Mouse (Mus musculus): ENCODE results near the gene Gna14. TPM values are rescaled to one million over a fixed set of nuclear protein-coding genes. Genes with fewer than 3 reads are reported as not detected.
A peak's percentile ranks its signal among the peaks of the same experiment; 100 is the strongest.

The Gna14 gene
- 0.83 and 0.99 TPM in 2 replicates for polyA plus RNA-seq (2016; fragmentation: Nextera tagmentation; extraction: Ambion mirVana)

DNA sequence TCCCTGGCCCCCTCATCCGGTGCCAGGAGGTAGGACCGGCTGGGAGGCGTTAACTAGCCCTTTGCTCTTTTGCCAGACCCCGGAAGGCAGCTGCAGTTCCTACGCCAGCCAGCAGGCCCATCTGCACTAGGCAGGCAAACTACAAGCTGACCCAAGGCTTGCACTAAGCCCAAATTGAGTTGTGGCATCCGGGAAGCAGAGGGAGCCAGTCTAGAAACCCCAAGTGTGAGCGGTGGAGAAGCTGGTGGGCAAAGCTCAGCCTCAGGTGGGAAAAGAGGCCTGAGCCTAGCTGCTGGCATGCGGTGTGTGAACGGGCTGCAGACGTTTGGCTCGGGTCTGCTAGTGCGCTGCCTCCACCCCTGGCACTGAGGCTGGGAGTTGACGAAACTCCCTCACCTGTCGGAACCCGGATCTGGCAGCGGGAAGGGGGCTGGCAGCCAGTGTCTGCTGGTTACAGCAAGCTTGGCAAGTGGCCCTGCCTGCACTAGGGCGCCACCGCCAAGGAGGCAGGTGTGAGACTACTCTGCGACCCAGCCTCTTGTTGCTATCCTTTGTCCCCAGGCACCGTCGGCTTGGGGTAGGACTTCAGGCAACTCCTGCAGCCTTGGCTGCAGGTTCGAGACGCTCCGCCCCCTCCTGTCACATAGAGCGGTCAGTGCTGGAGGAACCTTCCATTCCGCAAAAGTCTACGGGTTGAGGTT, at the start of gene Gna14:
Gna14 (plus strand) TSS at position 232 of the 701 bp plus-strand sequence.
- no peaks in the 10 kb centered on the region for H3K9me3 ChIP-seq
- H3K9ac ChIP-seq, result 0 out of 2 replicates have a peak within 1 kb of the TSS, but pooled peaks have one; percentile 28
- peaks cover 44% of the 10 kb centered on the region for H3K27me3 ChIP-seq
- no peak within 1 kb of the TSS for H3K27ac ChIP-seq
- H3K4me3 ChIP-seq, result peak within 1 kb of the TSS; percentile 43
- H3K4me1 ChIP-seq, result peaks cover 26% of the 10 kb centered on the region
- H3K4me2 ChIP-seq (replicated peaks), result peak within 1 kb of the TSS; percentile 72
- WGBS, result 1% methylated on average over 27 of the region's 27 CpGs
- ATAC-seq (ENCODE audit: insufficient number of reproducible peaks, insufficient read depth, low FRiP score, low TSS enrichment), result peak; percentile 64
- H3K36me3 ChIP-seq, result no peaks in the 10 kb centered on the region

- Histone ChIP-seq H3K27ac (no peak overlapping the region), H3K9me3 (no peaks in the 10 kb centered on the region), H3K4me2 (replicated peaks) (no peak overlapping the region), H3K27me3 (no peaks in the 10 kb centered on the region), H3K36me3 (peaks cover 13% of the 10 kb centered on the region; the same call in 1 of the 2 replicates), H3K4me1 (peaks cover 18% of the 10 kb centered on the region), H3K4me3 (no peak overlapping the region), H3K9ac (no peak overlapping the region)
- WGBS, result 82% methylated on average over 6 of the region's 6 CpGs
- ATAC-seq (ENCODE audit: insufficient number of reproducible peaks, insufficient read depth, low FRiP score, low TSS enrichment), result no peak
Observed at GRCm38 (mm10) chr19:16386514-16386913, 49.0 kb upstream of the Gna14 start.

DNA sequence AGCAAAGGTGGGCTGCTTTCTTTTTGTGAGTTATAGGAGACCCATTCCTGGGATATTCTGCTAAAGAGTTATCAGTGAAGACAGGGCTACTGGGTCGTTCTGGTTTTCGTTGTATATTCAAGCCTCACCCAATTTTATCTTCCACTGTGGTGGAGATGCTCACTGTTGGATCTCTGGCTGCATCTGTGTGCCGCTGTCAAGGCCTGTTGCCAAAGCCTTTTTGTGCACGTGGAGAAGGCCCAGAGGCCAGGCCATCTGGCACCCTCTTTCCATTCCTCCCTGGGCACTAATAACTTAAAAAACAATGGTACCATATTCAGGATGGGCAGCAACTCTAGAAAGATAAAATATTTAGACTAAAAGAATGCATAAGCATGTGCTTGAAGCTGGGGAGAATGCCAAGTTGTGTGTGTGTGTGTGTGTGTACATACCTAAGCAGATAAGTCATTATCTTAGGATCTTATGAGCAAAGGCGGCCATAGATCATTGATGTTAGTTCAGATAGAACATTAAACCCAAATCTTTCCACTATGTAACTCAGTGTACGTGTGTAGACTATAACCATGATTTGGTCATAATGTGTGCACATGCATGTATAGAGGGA, 45.3 kb upstream of the Gna14 start:
- H3K9ac ChIP-seq, result no peak overlapping the region
- H3K9me3 ChIP-seq, result no peaks in the 10 kb centered on the region
- H3K4me3 ChIP-seq, result no peak overlapping the region
- no peak for ATAC-seq (ENCODE audit: insufficient number of reproducible peaks, insufficient read depth, low FRiP score, low TSS enrichment)
- peaks cover 18% of the 10 kb centered on the region for H3K4me1 ChIP-seq
- WGBS, result 90% methylated on average over 6 of the region's 6 CpGs
- no peak overlapping the region for H3K4me2 ChIP-seq (replicated peaks)
- no peaks in the 10 kb centered on the region for H3K36me3 ChIP-seq
- H3K27me3 ChIP-seq, result no peaks in the 10 kb centered on the region
- no peak overlapping the region for H3K27ac ChIP-seq

- 94% methylated on average over 5 of the region's 5 CpGs for WGBS
- no peaks in the 10 kb centered on the region for H3K36me3 ChIP-seq
- H3K4me1 ChIP-seq, result peaks cover 9% of the 10 kb centered on the region; the same call in 1 of the 2 replicates
- ATAC-seq (ENCODE audit: insufficient number of reproducible peaks, insufficient read depth, low FRiP score, low TSS enrichment), result no peak
- H3K4me2 ChIP-seq (replicated peaks), result no peak overlapping the region
- no peaks in the 10 kb centered on the region for H3K27me3 ChIP-seq
- H3K27ac ChIP-seq, result no peak overlapping the region
- H3K9me3 ChIP-seq, result no peaks in the 10 kb centered on the region
- H3K4me3 ChIP-seq, result no peak overlapping the region
- no peak overlapping the region for H3K9ac ChIP-seq
Observed at GRCm38 (mm10) chr19:16394381-16394780, 41.2 kb upstream of the Gna14 start.

DNA sequence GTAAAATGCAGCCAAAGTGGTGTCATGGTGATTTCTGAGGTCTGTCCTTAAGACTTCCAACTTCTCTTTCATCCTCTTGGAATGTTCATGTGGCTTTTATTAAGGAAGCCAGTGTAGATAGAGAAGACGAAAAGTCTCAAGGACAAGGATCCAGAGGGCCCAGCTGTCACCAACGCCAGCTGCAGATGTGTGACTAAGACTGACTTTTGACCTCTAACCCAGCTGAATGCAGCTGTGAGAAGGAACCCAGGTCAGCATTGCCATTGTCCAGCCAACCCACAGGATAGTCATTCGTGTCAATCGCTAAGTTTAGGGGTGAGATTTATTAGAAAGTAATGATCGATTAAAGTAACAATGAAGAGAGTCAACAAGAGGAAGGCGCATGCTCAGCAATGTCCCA, 32.5 kb upstream of the Gna14 start:
- ATAC-seq (ENCODE audit: insufficient number of reproducible peaks, insufficient read depth, low FRiP score, low TSS enrichment), result no peak
- WGBS, result 60% methylated on average over 6 of the region's 6 CpGs
- H3K9me3 ChIP-seq, result no peaks in the 10 kb centered on the region
- H3K27ac ChIP-seq, result no peak overlapping the region
- no peaks in the 10 kb centered on the region for H3K36me3 ChIP-seq
- no peak overlapping the region for H3K9ac ChIP-seq
- H3K4me2 ChIP-seq (replicated peaks), result no peak overlapping the region
- no peak overlapping the region for H3K4me3 ChIP-seq
- H3K4me1 ChIP-seq, result no peaks in the 10 kb centered on the region
- H3K27me3 ChIP-seq, result no peaks in the 10 kb centered on the region

- Histone ChIP-seq H3K9me3 (no peaks in the 10 kb centered on the region), H3K27ac (no peak overlapping the region), H3K4me1 (no peaks in the 10 kb centered on the region), H3K4me2 (replicated peaks) (no peak overlapping the region), H3K27me3 (no peaks in the 10 kb centered on the region), H3K36me3 (no peaks in the 10 kb centered on the region), H3K9ac (no peak overlapping the region), H3K4me3 (no peak overlapping the region)
- no peak for ATAC-seq (ENCODE audit: insufficient number of reproducible peaks, insufficient read depth, low FRiP score, low TSS enrichment)
- 78% methylated on average over 1 of the region's 1 CpGs for WGBS
Observed at GRCm38 (mm10) chr19:16407727-16408126, 27.8 kb upstream of the Gna14 start.

GRCm38 (mm10) chr19:16411302-16411701, 24.3 kb upstream of the Gna14 start:
- H3K27me3 ChIP-seq, result no peaks in the 10 kb centered on the region
- H3K4me3 ChIP-seq, result no peak overlapping the region
- no peak overlapping the region for H3K4me2 ChIP-seq (replicated peaks)
- H3K9ac ChIP-seq, result no peak overlapping the region
- no peak overlapping the region for H3K27ac ChIP-seq
- ATAC-seq (ENCODE audit: insufficient number of reproducible peaks, insufficient read depth, low FRiP score, low TSS enrichment), result no peak
- no peaks in the 10 kb centered on the region for H3K9me3 ChIP-seq
- no peaks in the 10 kb centered on the region for H3K36me3 ChIP-seq
- H3K4me1 ChIP-seq, result no peaks in the 10 kb centered on the region

DNA sequence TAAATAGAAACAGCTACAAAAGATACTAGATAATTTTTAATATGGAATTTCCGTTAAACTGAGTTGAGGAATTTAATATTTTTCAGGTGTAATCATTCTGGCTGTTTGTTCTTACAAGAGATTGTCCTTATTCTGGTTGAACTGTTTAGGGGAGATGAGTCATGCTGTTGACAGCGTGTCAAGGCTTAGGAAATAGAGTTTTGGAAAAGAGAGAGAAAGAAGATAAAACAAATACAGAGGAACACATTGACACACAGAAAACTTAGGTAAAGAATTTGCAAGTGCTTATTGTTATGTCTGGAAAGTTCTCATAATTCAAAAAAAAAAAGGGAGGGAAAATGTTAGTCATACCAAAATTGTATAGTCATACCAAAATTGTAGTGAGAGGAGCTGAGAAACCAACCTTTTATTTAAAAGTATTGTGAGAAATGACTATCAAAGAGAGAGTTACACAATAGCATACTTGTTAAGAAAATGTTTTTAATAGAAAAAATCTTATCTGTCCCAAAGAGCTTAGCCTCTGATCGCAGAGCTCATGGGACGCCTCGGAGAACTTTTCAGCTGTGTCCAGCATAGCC, 17.4 kb upstream of the Gna14 start:
- Histone ChIP-seq H3K4me1 (no peaks in the 10 kb centered on the region), H3K9me3 (no peaks in the 10 kb centered on the region)
- no peak for ATAC-seq (ENCODE audit: insufficient number of reproducible peaks, insufficient read depth, low FRiP score, low TSS enrichment)

DNA sequence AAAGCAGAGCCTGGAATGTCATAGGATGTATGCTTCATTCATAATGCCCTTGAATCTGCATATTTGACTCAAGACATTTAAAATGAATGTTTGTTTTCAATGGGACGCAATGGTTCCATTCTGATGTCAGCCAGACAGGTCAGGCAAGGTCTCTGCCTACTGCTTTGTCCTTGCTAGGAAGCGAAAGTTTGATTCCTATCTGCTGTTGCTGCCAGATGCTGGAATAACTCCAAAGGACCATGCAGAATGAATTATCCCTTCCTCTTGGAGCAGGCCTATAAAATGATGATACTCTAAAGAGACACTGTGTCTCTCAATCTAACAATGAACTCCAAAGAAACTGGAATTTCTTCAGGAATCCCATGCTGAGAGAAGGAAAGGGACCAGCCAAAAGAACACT, 10.0 kb upstream of the Gna14 start:
- H3K4me2 ChIP-seq (replicated peaks), result no peak overlapping the region
- H3K27ac ChIP-seq, result no peak overlapping the region
- H3K4me3 ChIP-seq, result no peak overlapping the region
- H3K4me1 ChIP-seq, result no peaks in the 10 kb centered on the region
- peaks cover 10% of the 10 kb centered on the region; the same call in 1 of the 2 replicates for H3K9me3 ChIP-seq
- 83% methylated on average over 2 of the region's 2 CpGs for whole genome bisulfite sequencing
- H3K9ac ChIP-seq, result no peak overlapping the region
- no peaks in the 10 kb centered on the region for H3K36me3 ChIP-seq
- no peaks in the 10 kb centered on the region for H3K27me3 ChIP-seq
- no peak for ATAC-seq (ENCODE audit: insufficient number of reproducible peaks, insufficient read depth, low FRiP score, low TSS enrichment)

More for the DNA sequence above, 17.4 kb upstream of the Gna14 start:
- Histone ChIP-seq H3K36me3 (no peaks in the 10 kb centered on the region), H3K27me3 (no peaks in the 10 kb centered on the region), H3K27ac (no peak overlapping the region), H3K9ac (no peak overlapping the region), H3K4me3 (no peak overlapping the region), H3K4me2 (replicated peaks) (no peak overlapping the region)
- WGBS, result 83% methylated on average over 5 of the region's 5 CpGs

DNA sequence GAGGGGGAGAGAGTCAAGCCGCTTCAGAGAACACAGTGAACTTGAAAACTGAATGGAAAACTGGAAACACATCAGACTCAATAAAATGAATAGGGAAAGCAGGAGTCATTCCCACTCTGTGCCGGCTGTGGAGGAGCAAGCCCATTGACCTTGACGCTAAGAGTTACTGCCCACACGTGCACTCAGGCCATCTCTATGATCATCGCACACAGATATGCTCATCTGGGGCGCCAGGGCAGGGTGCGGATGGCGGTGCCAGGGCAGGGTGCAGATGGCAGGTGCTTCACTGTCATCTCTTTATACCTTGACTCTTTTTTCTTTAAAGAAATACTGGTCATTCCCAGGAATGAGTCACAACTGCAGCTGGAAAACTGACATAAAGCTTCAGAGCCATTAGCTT, 4.2 kb upstream of the Gna14 start:
- Histone ChIP-seq H3K27ac (no peak overlapping the region), H3K9me3 (peaks cover 10% of the 10 kb centered on the region; the same call in 1 of the 2 replicates), H3K4me1 (peaks cover 14% of the 10 kb centered on the region; the same call in 1 of the 2 replicates), H3K36me3 (no peaks in the 10 kb centered on the region), H3K4me2 (replicated peaks) (no peak overlapping the region), H3K4me3 (no peak overlapping the region), H3K9ac (no peak overlapping the region), H3K27me3 (peaks cover 20% of the 10 kb centered on the region)
- no peak for ATAC-seq (ENCODE audit: insufficient number of reproducible peaks, insufficient read depth, low FRiP score, low TSS enrichment)
- WGBS, result 86% methylated on average over 8 of the region's 8 CpGs

DNA sequence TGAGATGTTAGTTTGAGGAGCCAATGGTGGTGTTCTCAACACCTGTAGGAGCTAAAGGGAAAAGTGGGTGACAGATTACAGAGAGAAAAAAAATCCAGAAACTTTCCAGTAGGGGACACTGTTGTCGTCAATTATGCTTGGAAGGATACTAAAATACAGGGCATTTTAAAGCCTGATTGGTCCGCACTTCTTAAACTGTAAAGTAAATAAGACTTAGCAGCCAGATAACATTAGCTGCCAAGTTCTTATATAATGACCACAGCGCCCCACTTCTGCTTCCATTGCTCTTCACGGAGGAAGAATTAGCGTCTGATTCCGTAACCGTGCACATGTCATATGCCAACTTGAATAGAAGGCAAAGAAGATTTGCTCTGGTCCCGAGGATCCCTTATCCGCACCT, 683 bp upstream of the Gna14 start:
- Histone ChIP-seq H3K9ac (no peak overlapping the region), H3K27me3 (peaks cover 44% of the 10 kb centered on the region), H3K4me3 (0 out of 2 replicates have a peak overlapping the region, but pooled peaks have one; percentile 43), H3K9me3 (no peaks in the 10 kb centered on the region), H3K27ac (no peak overlapping the region), H3K4me2 (replicated peaks) (peak overlapping the region; percentile 72), H3K36me3 (no peaks in the 10 kb centered on the region), H3K4me1 (peaks cover 24% of the 10 kb centered on the region)
- no peak for ATAC-seq (ENCODE audit: insufficient number of reproducible peaks, insufficient read depth, low FRiP score, low TSS enrichment)
- 30% methylated on average over 9 of the region's 9 CpGs for WGBS

Measured in embryonic facial prominence, embryonic 12.5 days (tissue).